Mouse (Mus musculus) c-Kit-positive CD71-negative TER-119-negative erythroid progenitor cells, embryonic 14.5 days (primary cell): Measurements from ENCODE around the gene Emc10.

Source experiments
- DNase-seq: peaks from one replicate; pipeline ENCODE4 v3.0.0-alpha.2; 2013; ENCODE audit warnings: low read depth

The Emc10 gene

DNA sequence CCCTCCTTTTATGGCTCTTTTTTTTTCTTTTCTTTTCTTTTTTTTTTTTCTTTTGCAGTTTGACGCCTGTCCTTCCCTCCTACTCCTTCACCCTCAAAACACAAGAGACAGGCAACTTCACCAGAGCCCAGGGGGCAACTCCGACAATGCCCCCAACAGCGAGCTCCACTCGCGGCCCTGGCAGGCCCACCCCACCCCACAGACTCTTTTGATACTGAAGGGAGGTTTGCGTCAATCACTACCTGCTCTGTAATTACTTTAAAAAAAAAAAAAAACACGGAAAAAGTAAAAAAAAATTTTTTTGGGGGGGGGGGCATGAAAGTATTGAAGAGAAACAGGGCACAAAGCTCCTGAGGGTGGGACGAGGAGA lies 33.3 kb downstream of the Emc10 start:
- no peak for DNase-seq

DNA sequence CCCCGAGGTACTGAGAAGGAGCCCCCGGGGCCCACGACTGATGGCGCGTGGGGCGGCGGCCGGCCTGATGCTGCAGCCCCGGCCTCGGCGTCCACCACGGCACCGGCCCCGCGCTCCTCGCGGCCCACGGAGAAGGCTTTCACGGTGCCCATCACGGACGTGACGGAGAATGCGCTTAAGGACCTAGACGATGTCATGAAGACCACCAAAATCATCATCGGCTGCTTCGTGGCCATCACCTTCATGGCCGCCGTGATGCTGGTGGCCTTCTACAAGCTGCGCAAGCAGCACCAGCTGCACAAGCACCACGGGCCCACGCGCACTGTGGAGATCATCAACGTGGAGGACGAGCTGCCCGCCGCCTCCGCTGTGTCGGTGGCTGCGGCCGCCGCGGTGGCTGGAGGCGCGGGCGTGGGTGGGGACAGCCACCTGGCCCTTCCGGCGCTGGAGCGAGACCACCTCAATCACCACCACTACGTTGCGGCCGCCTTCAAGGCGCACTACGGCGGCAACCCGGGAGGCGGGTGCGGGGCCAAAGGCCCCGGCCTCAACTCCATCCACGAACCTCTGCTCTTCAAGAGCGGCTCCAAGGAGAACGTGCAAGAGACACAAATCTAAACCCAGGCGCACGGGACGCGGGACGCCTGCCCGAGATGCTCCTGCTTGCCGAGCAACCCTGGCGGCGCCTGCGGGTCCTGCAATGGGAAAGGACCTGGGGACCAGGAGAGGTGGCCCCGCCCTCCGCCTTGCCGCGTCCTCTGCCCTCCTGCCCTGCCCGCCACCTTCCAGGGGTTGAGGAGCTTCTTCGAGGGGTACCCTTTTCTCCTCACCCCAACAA lies 33.9 kb downstream of the Emc10 start:
- DNase-seq, result peak; percentile 36

DNA sequence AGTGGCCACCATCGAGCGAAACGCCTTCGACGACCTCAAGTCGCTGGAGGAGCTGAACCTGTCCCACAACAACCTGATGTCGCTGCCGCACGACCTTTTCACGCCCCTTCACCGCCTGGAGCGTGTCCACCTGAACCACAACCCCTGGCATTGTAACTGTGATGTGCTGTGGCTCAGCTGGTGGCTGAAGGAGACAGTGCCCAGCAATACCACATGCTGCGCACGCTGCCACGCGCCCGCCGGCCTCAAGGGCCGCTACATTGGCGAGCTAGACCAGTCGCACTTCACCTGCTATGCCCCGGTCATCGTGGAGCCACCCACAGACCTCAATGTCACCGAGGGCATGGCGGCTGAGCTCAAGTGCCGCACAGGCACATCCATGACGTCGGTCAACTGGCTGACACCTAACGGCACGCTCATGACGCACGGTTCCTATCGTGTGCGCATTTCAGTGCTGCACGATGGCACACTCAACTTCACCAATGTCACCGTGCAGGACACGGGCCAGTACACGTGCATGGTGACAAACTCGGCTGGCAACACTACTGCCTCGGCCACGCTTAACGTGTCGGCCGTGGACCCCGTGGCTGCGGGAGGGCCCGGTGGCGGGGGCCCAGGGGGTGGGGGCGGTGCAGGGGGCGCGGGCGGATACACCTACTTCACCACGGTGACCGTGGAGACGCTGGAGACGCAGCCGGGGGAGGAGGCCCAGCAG lies 34.7 kb downstream of the Emc10 start:
- DNase-seq, result no peak

DNA sequence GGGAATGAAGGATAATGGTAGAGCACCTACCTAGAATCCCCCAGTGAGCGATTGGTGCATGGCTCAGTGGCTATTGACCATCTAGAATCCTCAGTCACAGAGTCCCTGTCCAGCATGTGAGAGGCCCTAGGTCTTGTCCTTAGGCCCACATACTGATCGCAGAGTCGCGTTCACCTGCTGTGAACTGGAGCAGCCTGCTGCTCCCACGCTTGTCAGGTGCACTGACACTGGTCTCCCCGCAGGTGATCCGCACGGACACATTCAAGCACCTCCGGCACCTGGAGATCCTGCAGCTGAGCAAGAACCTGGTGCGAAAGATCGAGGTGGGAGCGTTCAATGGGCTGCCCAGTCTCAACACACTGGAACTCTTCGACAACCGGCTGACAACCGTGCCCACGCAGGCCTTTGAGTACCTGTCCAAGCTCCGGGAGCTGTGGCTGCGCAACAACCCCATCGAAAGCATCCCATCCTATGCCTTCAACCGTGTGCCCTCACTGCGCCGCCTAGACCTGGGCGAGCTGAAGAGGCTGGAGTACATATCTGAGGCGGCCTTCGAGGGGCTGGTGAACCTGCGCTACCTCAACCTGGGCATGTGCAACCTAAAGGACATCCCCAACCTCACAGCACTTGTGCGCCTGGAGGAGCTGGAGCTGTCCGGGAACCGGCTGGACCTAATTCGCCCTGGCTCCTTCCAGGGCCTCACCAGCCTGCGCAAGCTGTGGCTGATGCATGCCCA lies 35.4 kb downstream of the Emc10 start:
- DNase-seq, result no peak

DNA sequence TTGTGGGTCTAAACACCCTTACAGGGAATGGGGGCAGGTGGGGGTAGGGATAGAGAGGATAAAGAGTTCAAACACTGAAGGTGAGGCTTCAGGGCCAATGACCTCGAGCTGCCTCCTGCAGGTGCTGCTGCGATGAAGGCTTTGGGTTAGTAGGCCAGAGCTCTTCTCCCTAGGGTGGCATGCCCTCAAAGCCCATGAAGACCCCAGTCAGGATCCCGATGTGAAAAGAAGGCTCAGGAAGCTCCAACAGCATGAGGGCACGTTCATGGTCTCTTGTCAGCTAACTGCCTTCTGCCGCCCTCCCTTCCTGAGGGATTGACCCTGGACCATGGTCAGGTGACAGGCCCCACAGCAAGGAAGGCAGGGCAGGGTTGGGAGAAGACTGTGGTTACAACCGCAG lies 36.3 kb downstream of the Emc10 start:
- no peak for DNase-seq

DNA sequence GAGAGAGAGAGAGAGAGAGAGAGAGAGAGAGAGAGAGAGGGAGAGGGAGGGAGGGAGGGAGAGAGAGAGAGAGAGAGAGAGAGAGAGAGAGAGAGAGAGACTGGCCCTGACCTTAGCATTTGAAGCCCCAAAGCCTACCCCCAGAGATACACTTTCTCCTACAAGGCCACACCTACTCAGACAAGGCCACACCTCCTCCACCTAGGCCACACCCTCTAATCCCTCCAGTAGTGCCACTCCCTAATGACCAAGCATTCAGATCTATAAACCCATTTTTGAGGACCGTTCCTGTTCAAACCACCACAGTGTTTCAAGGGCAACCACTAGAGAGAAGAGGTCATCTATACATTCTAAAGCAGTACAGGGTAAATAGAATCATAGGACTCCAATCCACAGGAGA lies 40.0 kb downstream of the Emc10 start:
- DNase-seq, result no peak

DNA sequence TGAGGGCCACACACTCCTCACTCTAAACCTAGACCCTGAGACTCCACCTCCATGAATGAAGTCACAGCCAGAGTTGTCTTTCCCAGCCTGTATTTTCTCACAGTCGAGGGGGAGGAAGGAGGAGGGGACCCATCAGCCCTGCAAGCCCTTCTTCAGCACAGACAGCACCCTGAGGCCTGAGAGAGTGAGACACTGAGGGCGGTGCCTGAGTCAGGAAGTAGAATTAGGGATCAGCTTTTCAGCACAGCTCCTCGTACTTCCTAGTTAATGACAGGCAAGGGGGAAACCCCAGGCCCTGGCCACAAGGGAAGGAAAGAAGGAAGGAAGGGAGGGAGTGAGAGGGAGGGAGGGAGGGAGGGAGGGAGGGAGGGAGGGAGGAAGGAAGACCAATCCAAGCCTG lies 43.1 kb downstream of the Emc10 start:
- DNase-seq, result no peak

DNA sequence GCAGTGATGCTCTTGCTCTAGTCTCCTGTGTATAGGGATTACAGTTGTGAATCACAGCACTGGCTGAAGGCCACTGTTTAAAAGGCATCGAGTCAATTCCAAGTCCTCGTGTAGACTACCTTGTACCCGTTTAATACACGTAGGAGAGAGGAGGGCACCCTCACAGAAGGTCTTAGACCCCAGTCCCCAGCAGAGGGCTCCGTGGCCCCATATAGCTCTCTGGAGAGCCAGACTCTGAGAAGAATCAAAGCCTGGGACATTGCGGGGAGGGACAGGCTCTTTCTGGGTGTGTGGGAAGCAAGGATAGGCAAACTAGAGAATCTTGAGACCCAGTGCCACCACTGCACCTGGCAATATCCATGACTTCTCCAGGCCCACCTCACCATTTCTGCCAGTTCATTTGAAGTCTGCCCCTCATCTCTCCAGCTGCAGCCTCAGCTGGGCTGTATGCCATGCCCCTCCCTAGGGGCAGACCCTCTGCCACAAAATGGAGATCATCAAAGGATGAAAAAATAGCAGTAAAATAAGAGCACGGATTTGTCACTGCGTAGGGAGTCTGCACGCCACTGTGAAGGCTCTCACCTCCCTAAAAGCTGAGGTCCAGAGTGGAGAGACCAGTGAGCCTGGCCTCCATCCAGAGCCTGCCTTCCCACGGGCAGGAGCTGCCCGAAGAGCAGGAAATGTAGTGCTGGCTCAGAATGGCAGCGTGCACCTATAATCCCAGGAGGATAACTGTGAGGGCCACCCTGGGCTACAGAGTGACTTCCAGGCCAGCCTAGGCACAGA lies 50.1 kb downstream of the Emc10 start:
- DNase-seq, result no peak

DNA sequence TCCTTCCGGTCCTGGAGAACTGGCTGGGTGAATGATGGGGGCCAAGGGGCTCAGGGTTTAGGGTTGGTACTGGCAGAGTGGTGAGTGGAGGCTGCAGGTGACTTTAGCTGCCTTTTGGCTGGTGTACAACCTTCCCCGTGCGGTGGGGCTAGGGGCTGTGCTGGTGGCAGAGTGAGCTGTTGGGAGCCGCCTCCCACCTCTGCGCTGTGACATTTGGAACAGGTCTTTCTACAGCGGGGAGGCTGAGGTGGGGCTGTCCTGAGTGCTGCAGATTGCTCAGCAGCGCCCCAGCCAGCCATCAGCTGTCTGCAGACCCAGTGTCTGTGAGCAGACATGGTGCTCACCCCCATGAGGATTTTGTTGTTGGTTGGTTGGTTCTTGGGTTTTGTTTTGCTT lies 50.8 kb downstream of the Emc10 start:
- DNase-seq, result no peak

DNA sequence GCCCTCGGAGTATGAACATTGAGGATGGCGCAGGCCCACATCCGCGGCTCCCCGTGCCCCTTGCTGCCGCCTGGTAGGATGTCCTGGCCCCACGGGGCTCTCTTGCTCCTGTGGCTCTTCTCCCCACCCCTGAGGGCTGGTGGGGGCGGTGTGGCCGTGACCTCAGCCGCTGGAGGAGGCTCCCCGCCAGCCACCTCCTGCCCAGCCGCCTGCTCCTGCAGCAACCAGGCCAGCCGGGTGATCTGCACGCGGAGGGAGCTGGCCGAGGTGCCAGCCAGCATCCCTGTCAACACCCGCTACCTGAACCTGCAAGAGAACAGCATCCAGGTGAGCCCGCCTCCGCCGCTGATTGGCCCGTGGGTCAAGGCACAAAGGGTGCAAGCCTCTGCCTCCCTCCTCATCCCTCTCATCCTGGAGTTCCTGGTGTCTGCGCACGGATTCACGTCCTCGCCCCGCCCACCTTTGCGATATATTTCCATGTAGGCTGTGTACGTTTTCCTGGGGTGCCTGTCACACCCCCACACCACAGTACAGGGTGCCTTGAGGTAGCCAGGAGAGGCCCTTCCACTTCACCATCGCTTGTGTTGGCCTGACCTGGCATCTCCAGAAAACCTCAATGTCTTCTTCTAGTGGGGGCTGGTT lies 51.3 kb downstream of the Emc10 start:
- DNase-seq, result no peak

DNA sequence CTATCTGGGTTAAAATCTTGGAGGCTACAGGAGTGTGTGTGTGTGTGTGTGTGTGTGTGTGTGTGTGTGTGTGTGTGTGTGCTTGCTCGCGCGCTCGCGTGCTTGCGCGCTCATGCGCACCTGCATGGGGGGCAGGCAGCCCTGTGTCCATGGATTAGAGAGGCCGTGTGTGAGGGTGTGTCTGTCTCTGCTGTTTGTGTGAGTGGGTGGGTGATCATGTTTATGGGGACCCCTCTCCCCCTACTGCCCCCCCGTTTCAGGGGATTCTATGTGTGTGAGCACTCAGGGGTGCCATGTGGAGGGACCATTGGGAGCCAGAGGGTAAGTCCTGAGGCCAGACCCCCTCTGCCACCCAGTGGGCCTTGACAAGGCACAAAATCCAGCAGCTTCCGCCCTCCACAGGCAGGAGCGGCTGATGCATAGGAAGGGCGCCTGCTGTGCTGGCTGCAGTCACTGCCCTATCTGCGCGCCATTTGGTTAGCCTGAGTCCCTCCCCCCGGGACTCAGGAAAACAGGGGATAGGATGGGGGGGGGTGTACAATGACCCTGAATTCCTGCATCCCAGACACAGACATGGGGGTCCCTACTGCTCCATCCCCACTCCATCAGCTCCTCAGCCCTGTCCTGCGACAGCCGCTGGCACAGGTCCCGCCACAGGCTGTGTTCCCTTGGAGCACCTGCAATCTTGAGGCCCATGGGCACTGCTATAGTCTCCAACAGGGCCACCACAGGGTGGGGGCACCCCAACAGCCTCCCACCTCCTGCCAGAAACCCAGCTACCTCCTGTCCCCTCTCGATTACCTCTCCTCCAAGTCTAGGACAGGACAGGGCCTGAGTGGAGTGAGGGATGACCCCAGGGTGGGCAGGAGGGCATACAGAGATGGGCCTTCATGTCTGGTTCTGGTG lies 52.8 kb downstream of the Emc10 start:
- DNase-seq, result no peak

DNA sequence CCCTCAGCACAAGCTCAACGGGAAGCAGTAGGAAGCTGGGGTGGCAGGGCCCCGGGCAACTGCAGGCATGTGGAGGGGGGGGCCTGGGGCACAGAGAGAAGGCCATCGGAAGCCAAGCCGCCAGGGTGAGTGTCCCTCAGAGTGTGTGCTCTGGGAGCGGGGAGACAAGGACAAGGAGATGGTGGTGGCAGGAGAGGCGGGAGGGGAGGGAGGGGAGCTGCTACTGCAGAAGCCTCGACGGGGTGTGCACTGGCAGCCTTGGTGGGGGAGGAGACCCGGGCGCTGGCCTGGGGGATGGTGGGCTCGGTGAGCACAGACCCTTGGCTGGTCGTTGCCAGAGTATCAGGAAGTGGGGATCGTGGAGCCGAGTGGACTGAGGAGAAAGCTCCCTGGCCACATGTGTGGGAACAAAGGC lies 53.9 kb downstream of the Emc10 start:
- no peak for DNase-seq

DNA sequence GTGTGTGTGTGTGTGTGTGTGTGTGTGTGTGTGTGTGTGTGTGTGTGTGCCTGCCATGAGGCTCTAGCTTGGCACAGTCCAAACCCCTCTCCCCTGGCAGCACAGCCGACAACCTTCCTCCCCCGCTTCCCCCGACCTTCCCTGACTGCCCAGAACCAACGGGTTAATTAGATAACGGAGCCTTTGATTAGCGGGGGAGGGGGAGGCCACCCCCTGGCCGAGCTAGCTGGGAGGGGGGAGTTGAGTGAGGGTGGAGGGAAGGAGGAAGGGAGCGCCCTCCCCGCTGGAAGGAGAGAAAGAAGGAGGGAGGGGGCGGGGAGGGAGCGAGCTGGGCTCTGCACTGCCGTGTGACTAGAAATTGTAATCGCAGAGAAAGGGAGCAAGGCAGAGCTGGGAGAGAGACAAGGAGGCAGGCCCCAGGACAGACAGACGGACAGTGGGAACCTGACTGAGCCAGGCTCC lies 54.6 kb downstream of the Emc10 start:
- DNase-seq, result no peak

DNA sequence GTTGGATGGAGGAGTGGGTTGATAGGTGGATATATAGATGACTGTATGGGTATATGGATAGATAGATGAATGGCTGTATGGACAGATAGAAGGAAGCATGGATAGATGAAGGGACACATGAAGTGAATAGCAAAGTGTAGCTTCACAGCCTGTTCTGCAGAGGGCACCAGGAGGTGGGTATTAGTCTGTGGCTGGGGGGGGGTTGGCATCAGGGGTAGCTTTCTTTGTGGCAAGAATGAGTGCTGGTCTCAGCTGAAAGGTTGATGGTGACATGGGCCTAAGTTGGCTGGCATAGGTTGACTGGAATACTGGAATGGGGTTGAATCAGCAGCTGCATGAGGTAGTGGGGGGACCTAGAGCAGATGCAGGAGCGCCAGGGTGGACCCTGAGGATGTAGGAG lies 55.1 kb downstream of the Emc10 start:
- DNase-seq, result no peak

DNA sequence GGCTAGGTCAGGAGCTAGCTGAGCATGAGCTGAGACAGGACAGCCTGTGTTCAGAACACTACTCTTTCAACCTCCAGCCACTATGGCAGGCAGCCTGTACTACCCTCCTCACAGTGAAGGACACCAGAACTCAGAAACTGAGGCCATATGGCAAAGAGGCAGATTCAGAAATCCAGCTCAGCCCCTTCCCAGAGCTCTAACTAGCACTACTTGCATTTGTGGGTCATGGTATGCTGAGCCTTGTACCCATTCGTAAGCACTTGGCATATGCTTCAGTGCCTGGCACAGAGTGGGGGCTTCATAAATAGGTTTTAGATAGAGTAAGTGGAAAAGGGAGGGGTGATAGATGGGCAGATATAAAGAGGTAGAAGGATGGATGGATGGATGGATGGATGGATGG lies 55.9 kb downstream of the Emc10 start:
- no peak for DNase-seq
